15 mouse cellular contexts compared by ENCODE assay signal in genomic region chr12:109617993-109618392, GRCm38 (mm10). TPM values are rescaled to one million over a fixed set of nuclear protein-coding genes. Genes with fewer than 3 reads are reported as not detected.
"Had no signal": no experiment of that assay in that cellular context is flagged by ENCODE, and none has a peak within 500 bp of the region (broad histone marks: within the 10 kb centered on the region; RNA-seq: fewer than 3 reads in every experiment).

No protein-coding gene starts in this region.

- H3K27me3 ChIP-seq: stomach, embryonic 15.5 days had no signal

- H3K9ac ChIP-seq: lung, embryonic 14.5 days; stomach, embryonic 15.5 days had no signal

- H3K9me3 ChIP-seq: limb, embryonic 12.5 days; stomach, embryonic 15.5 days had no signal

- H3K4me2 ChIP-seq: lung, embryonic 14.5 days had no signal

- H3K4me3 ChIP-seq: left cerebral cortex, adult 2 months; limb, embryonic 12.5 days; stomach, embryonic 15.5 days had no signal

- ATAC-seq: lung, postnatal 0 days had no signal

- H3K27ac ChIP-seq: left cerebral cortex, adult 2 months; limb, embryonic 12.5 days; macrophage; stomach, embryonic 15.5 days had no signal

- DNase-seq: kidney, adult 18-20 months; kidney, postnatal 10 days; kidney, postnatal 36 days; layer of hippocampus, postnatal 36 days; lung, embryonic 14.5 days; midbrain, embryonic 14.5 days; right cerebral cortex, postnatal 14 days; spleen, adult 18-20 months; thymus, postnatal 25 days had no signal

RNA-seq across cellular contexts. Expression of gene Rtl1, which starts 17.9 kb away (rescaled TPM):
- polyA plus RNA-seq: liver, adult 2 months; macrophage had no signal
